In genomic region chr1:172875265-172875664, GRCm38 (mm10) we compare ENCODE assay signal across 25 mouse cellular contexts. TPM values are rescaled to one million over a fixed set of nuclear protein-coding genes. Genes with fewer than 3 reads are reported as not detected.
"Had no signal": no experiment of that assay in that cellular context is flagged by ENCODE, and none has a peak within 500 bp of the region (broad histone marks: within the 10 kb centered on the region; RNA-seq: fewer than 3 reads in every experiment).

No protein-coding gene starts in this region.

- H3K27ac ChIP-seq: liver, embryonic 12.5 days; liver, embryonic 14.5 days; midbrain, embryonic 10.5 days; midbrain, embryonic 12.5 days; neural tube, embryonic 13.5 days; neural tube, embryonic 15.5 days had no signal

- H3K36me3 ChIP-seq: liver, embryonic 12.5 days; midbrain, embryonic 10.5 days; midbrain, embryonic 12.5 days; neural tube, embryonic 13.5 days; neural tube, embryonic 15.5 days had no signal

- H3K27me3 ChIP-seq: liver, embryonic 12.5 days; midbrain, embryonic 12.5 days; neural tube, embryonic 13.5 days; neural tube, embryonic 15.5 days had no signal

- H3K4me2 ChIP-seq: liver, embryonic 12.5 days; midbrain, embryonic 12.5 days; neural tube, embryonic 13.5 days; neural tube, embryonic 15.5 days had no signal

- ATAC-seq: liver, embryonic 12.5 days; midbrain, embryonic 16.5 days had no signal

- H3K9me3 ChIP-seq: liver, embryonic 12.5 days; midbrain, embryonic 10.5 days; midbrain, embryonic 12.5 days; neural tube, embryonic 13.5 days; neural tube, embryonic 15.5 days had no signal

- H3K9ac ChIP-seq: liver, embryonic 12.5 days; liver, embryonic 14.5 days; midbrain, embryonic 12.5 days; neural tube, embryonic 13.5 days; neural tube, embryonic 15.5 days had no signal

- DNase-seq: lung, adult 18-20 months; lung, postnatal 10 days; midbrain, embryonic 14.5 days; retina, postnatal 1 day; right cerebral cortex, adult 18-20 months; right cerebral cortex, postnatal 25 days; right cerebral cortex, postnatal 4 days; spleen, adult 18-20 months; thymus, adult 18-20 months; thymus, postnatal 14 days; thymus, postnatal 36 days had no signal

- H3K4me3 ChIP-seq: liver, embryonic 12.5 days; midbrain, embryonic 10.5 days; midbrain, embryonic 12.5 days; myocyte; neural tube, embryonic 13.5 days; neural tube, embryonic 15.5 days had no signal

- H3K4me1 ChIP-seq: liver, embryonic 12.5 days; midbrain, embryonic 12.5 days; neural tube, embryonic 13.5 days; neural tube, embryonic 15.5 days had no signal

RNA-seq across cellular contexts. Expression of gene Apcs, which starts 19.6 kb away (rescaled TPM):
- total RNA-seq: megakaryocyte, adult 5-6 weeks; megakaryocyte-erythroid progenitor cell, adult 5-6 weeks had no signal
- polyA plus RNA-seq: midbrain, embryonic 10.5 days; midbrain, embryonic 12.5 days; midbrain, embryonic 14.5 days; midbrain, embryonic 16.5 days; neural tube, embryonic 11.5 days; neural tube, embryonic 13.5 days; neural tube, embryonic 15.5 days; small intestine, adult 2 months; stomach, embryonic 14.5 days; thymus, postnatal 0 days had no signal
